Mouse (Mus musculus) thymus, adult 2 months (tissue): ENCODE measurements at regions not wholly inside any gene's neighbourhood (a gene's known extent, or its start where the extent isn't known, plus 50 kb on each side); places are given as distances from the start of the nearest gene placed in this dataset.

Experiments used
- CTCF ChIP-seq: fragments of 200-500 bp; IDR thresholded peaks from 2 replicates; pipeline ENCODE4 v1.5.1; 2012; ENCODE audit warnings: mild to moderate bottlenecking, control low read depth, low read length, moderate library complexity, borderline replicate concordance; ENCODE audit not compliant: control insufficient read depth, poor library complexity, insufficient read depth; ENCODE audit errors: extremely low read depth
- POLR2A ChIP-seq: fragments of 200-500 bp; IDR thresholded peaks from 2 replicates; pipeline ENCODE4 v1.6.1; 2012; ENCODE audit warnings: mild to moderate bottlenecking, low read length, control low read depth, moderate library complexity; ENCODE audit not compliant: control insufficient read depth, poor library complexity, insufficient read depth; ENCODE audit errors: extremely low read depth

- TF ChIP-seq POLR2A: no peak
- TF ChIP-seq CTCF: no peak
These were observed 97.7 kb upstream of the Sall1 start for GRCm38 (mm10) chr8:89141529-89142235.
